Mouse (Mus musculus) neural tube, embryonic 11.5 days (tissue): ENCODE measurements around the gene 4930539E08Rik. TPM values are rescaled to one million over a fixed set of nuclear protein-coding genes. Genes with fewer than 3 reads are reported as not detected.

ENCODE experiments used
- ATAC-seq: fragments of 200-750 bp; cut with Nextera tagmentation; 2 replicates; pipeline ENCODE4 v1.8.0; 2017; ENCODE audit warnings: moderate number of reproducible peaks, mild to moderate bottlenecking, moderate TSS enrichment, moderate library complexity; ENCODE audit not compliant: insufficient read depth, low FRiP score, low TSS enrichment
- DNase-seq: peaks from one replicate; pipeline ENCODE4 v3.0.0-alpha.2; 2015; ENCODE audit warnings: low spot score
- H3K27ac ChIP-seq: fragments of 300-500 bp; sonication (generic); 2 replicates; pipeline ENCODE4 v1.5.1; 2014; ENCODE audit warnings: low read depth, mild to moderate bottlenecking, low read length
- H3K27me3 ChIP-seq: fragments of 300-500 bp; sonication (generic); 2 replicates; pipeline ENCODE4 v1.6.1; 2014; ENCODE audit warnings: mild to moderate bottlenecking, low read length, mixed read lengths; ENCODE audit not compliant: control insufficient read depth, insufficient read depth
- H3K36me3 ChIP-seq: fragments of 300-500 bp; sonication (generic); 2 replicates; pipeline ENCODE4 v1.6.1; 2014; ENCODE audit warnings: mild to moderate bottlenecking, low read length, moderate library complexity, mixed read lengths; ENCODE audit not compliant: control insufficient read depth, insufficient read depth
- H3K4me1 ChIP-seq: fragments of 300-500 bp; sonication (generic); 2 replicates; pipeline ENCODE4 v1.6.1; 2014; ENCODE audit warnings: low read length, mixed read lengths; ENCODE audit not compliant: control insufficient read depth, insufficient read depth
- H3K4me2 ChIP-seq: fragments of 300-500 bp; sonication (generic); 2 replicates; pipeline ENCODE4 v1.6.1; 2014; ENCODE audit warnings: low read depth, mild to moderate bottlenecking, moderate library complexity
- H3K4me3 ChIP-seq: fragments of 300-500 bp; sonication (generic); 2 replicates; pipeline ENCODE4 v1.5.1; 2014; ENCODE audit warnings: low read depth, low read length
- H3K9ac ChIP-seq: fragments of 300-500 bp; sonication (generic); 2 replicates; pipeline ENCODE4 v1.6.1; 2014; ENCODE audit warnings: mild to moderate bottlenecking, low read length
- H3K9me3 ChIP-seq: fragments of 300-500 bp; sonication (generic); 2 replicates; pipeline ENCODE4 v1.6.1; 2016; ENCODE audit warnings: low read length; ENCODE audit not compliant: control insufficient read depth
- WGBS: fragments of 180-500 bp; shearing (Covaris S2); extraction: QIAGEN DNeasy Blood & Tissue Kit; methylation state at CpG from one replicate; pipeline ENCODE4 v1.1.7; 2014; 5-methylcytosine and 5-hydroxymethylcytosine counted together
- polyA plus RNA-seq: library from polyadenylated mRNA; unstranded; fragments of >200 nt; fragmentation: Nextera tagmentation; extraction: Ambion mirVana; gene quantifications from 2 replicates; pipeline ENCODE4 v1.2.1, GENCODE M21; 2014

The 4930539E08Rik gene
- polyA plus RNA-seq, 1 experiment from 2014 or later, result 0.15 TPM

- Histone ChIP-seq H3K27me3 (no peaks in the 10 kb centered on the region), H3K27ac (no peak overlapping the region), H3K36me3 (no peaks in the 10 kb centered on the region), H3K4me3 (no peak overlapping the region), H3K4me2 (no peak overlapping the region), H3K4me1 (peaks cover 4% of the 10 kb centered on the region), H3K9me3 (peaks cover 2% of the 10 kb centered on the region; the same call in 1 of the 2 replicates), H3K9ac (no peak overlapping the region)
- 93% methylated on average over 19 of the region's 19 CpGs for WGBS
- ATAC-seq, result no peak
- no peak for DNase-seq
Observed at GRCm38 (mm10) chr17:28947011-28947939, 32.2 kb upstream of the 4930539E08Rik start.

GRCm38 (mm10) chr17:28944481-28944880, 29.4 kb upstream of the 4930539E08Rik start:
- no peaks in the 10 kb centered on the region for H3K27me3 ChIP-seq
- WGBS, result 89% methylated on average over 7 of the region's 7 CpGs
- H3K9me3 ChIP-seq, result peaks cover 2% of the 10 kb centered on the region; the same call in 1 of the 2 replicates
- H3K9ac ChIP-seq, result no peak overlapping the region
- H3K36me3 ChIP-seq, result no peaks in the 10 kb centered on the region
- no peak overlapping the region for H3K27ac ChIP-seq
- no peak overlapping the region for H3K4me3 ChIP-seq
- H3K4me2 ChIP-seq, result no peak overlapping the region
- DNase-seq, result no peak
- ATAC-seq, result no peak
- H3K4me1 ChIP-seq, result no peaks in the 10 kb centered on the region

GRCm38 (mm10) chr17:28943740-28944139, 28.6 kb upstream of the 4930539E08Rik start, which contains the start of gene Pxt1:
Pxt1 (minus strand) TSS chr17:28943840.
- Histone ChIP-seq H3K36me3 (no peaks in the 10 kb centered on the region), H3K4me2 (no peak within 1 kb of the TSS), H3K4me1 (no peaks in the 10 kb centered on the region), H3K27me3 (no peaks in the 10 kb centered on the region), H3K27ac (no peak within 1 kb of the TSS), H3K9me3 (peaks cover 2% of the 10 kb centered on the region; the same call in 1 of the 2 replicates), H3K4me3 (no peak within 1 kb of the TSS), H3K9ac (no peak within 1 kb of the TSS)
- ATAC-seq (no peak), DNase-seq (no peak)
- 93% methylated on average over 7 of the region's 7 CpGs for WGBS

- Histone ChIP-seq H3K4me2 (no peak overlapping the region), H3K9me3 (no peaks in the 10 kb centered on the region), H3K36me3 (no peaks in the 10 kb centered on the region), H3K4me3 (no peak overlapping the region), H3K9ac (no peak overlapping the region), H3K27me3 (no peaks in the 10 kb centered on the region), H3K4me1 (no peaks in the 10 kb centered on the region), H3K27ac (no peak overlapping the region)
- 77% methylated on average over 10 of the region's 11 CpGs for WGBS
- ATAC-seq (no peak), DNase-seq (no peak)
Observed at GRCm38 (mm10) chr17:28942101-28942500, 27.0 kb upstream of the 4930539E08Rik start.

- Histone ChIP-seq H3K4me1 (no peaks in the 10 kb centered on the region), H3K9me3 (no peaks in the 10 kb centered on the region), H3K27ac (no peak overlapping the region), H3K4me2 (no peak overlapping the region), H3K9ac (no peak overlapping the region), H3K36me3 (no peaks in the 10 kb centered on the region), H3K4me3 (no peak overlapping the region), H3K27me3 (no peaks in the 10 kb centered on the region)
- DNase-seq (no peak), ATAC-seq (no peak)
- WGBS, result 92% methylated on average over 25 of the region's 25 CpGs
Observed at GRCm38 (mm10) chr17:28940776-28941555, 25.8 kb upstream of the 4930539E08Rik start.

- DNase-seq (no peak), ATAC-seq (no peak)
- WGBS, result 82% methylated on average over 10 of the region's 10 CpGs
- Histone ChIP-seq H3K27ac (no peak overlapping the region), H3K9ac (no peak overlapping the region), H3K27me3 (no peaks in the 10 kb centered on the region), H3K9me3 (no peaks in the 10 kb centered on the region), H3K4me1 (no peaks in the 10 kb centered on the region), H3K4me2 (no peak overlapping the region), H3K36me3 (no peaks in the 10 kb centered on the region), H3K4me3 (no peak overlapping the region)
Observed at GRCm38 (mm10) chr17:28936622-28937345, 21.7 kb upstream of the 4930539E08Rik start.

GRCm38 (mm10) chr17:28936133-28936532, 21.0 kb upstream of the 4930539E08Rik start:
- H3K36me3 ChIP-seq, result no peaks in the 10 kb centered on the region
- 89% methylated on average over 7 of the region's 7 CpGs for WGBS
- ATAC-seq (no peak), DNase-seq (no peak)
- no peak overlapping the region for H3K9ac ChIP-seq
- no peak overlapping the region for H3K4me2 ChIP-seq
- H3K27ac ChIP-seq, result no peak overlapping the region
- H3K4me1 ChIP-seq, result no peaks in the 10 kb centered on the region
- H3K4me3 ChIP-seq, result no peak overlapping the region
- no peaks in the 10 kb centered on the region for H3K9me3 ChIP-seq
- H3K27me3 ChIP-seq, result no peaks in the 10 kb centered on the region

GRCm38 (mm10) chr17:28934120-28934916, 19.2 kb upstream of the 4930539E08Rik start:
- Histone ChIP-seq H3K4me3 (no peak overlapping the region), H3K9ac (no peak overlapping the region), H3K9me3 (no peaks in the 10 kb centered on the region), H3K27me3 (no peaks in the 10 kb centered on the region), H3K4me1 (peaks cover 6% of the 10 kb centered on the region), H3K27ac (no peak overlapping the region), H3K4me2 (no peak overlapping the region), H3K36me3 (no peaks in the 10 kb centered on the region)
- no peak for ATAC-seq
- 79% methylated on average over 19 of the region's 19 CpGs for WGBS
- no peak for DNase-seq
